In genomic region chr11:75054184-75054877, GRCm38 (mm10) we compare ENCODE assay signal across 9 mouse cellular contexts.
DNase-seq lines count a peak whose midpoint lies in the region; ATAC-seq lines count a peak whose summit lies in the region.
"Had no signal": no experiment of that assay in that cellular context is flagged by ENCODE, and none has a peak within 500 bp of the region (broad histone marks: within the 10 kb centered on the region; RNA-seq: fewer than 3 reads in every experiment).

No protein-coding gene starts in this region.

- H3K9ac ChIP-seq in liver, embryonic 12.5 days, result no peak overlapping the region

- no peaks in the 10 kb centered on the region for H3K9me3 ChIP-seq in heart, embryonic 10.5 days
- no peaks in the 10 kb centered on the region for H3K9me3 ChIP-seq in liver, embryonic 12.5 days (replicated peaks)

- peak; percentile 97 for DNase-seq in heart, adult 11 months
- DNase-seq in heart, adult 8-10 months (ENCODE audit: low spot score), result no peak
- DNase-seq in NIH3T3 (ENCODE audit: low read depth), result peak; percentile 90
- DNase-seq in heart, embryonic 10.5 days (ENCODE audit: low spot score), result no peak
- DNase-seq in thymus, postnatal 25 days, result no peak
- DNase-seq in Muller cell, postnatal 12 days (ENCODE audit: inconsistent ontology term), result no peak

- peak overlapping the region; percentile 78 for H3K27ac ChIP-seq in heart, embryonic 10.5 days
- H3K27ac ChIP-seq in liver, embryonic 12.5 days, result peak overlapping the region; percentile 69

- H3K4me2 ChIP-seq in liver, embryonic 12.5 days, result no peak overlapping the region
- H3K4me2 ChIP-seq: midbrain, embryonic 11.5 days had no signal

- WGBS in heart, embryonic 10.5 days, result 52% methylated on average over 5 of the region's 5 CpGs
- 59% methylated on average over 4 of the region's 5 CpGs for WGBS in liver, embryonic 12.5 days (ENCODE audit: insufficient replicate concordance)

- no peak overlapping the region for H3K4me3 ChIP-seq in heart, embryonic 10.5 days
- no peak overlapping the region for H3K4me3 ChIP-seq in liver, embryonic 12.5 days

- no peak for ATAC-seq in liver, embryonic 12.5 days
- ATAC-seq in inflammation-experienced regulatory T-cells, adult 6 months, result no peak

- peaks cover 48% of the 10 kb centered on the region for H3K4me1 ChIP-seq in heart, embryonic 10.5 days
- peaks cover 37% of the 10 kb centered on the region for H3K4me1 ChIP-seq in liver, embryonic 12.5 days

- no peaks in the 10 kb centered on the region for H3K27me3 ChIP-seq in heart, embryonic 10.5 days (ENCODE audit: insufficient read depth, poor library complexity, severe bottlenecking)
- no peaks in the 10 kb centered on the region for H3K27me3 ChIP-seq in liver, embryonic 12.5 days (replicated peaks)

- peaks cover 7% of the 10 kb centered on the region; the same call in 1 of the 2 replicates for H3K36me3 ChIP-seq in heart, embryonic 10.5 days
- H3K36me3 ChIP-seq in liver, embryonic 12.5 days, result peaks cover 12% of the 10 kb centered on the region; the same call in 1 of the 2 replicates

Comparison
In these comparisons a context has a peak if more than half of its experiments do, and no peak if none do; other contexts are left out.
1. DNase-seq: peak in heart, adult 11 months (single experiment) and NIH3T3 (single experiment); none in heart, adult 8-10 months (single experiment), heart, embryonic 10.5 days (single experiment), thymus, postnatal 25 days (single experiment) and Muller cell, postnatal 12 days (single experiment).